Mouse (Mus musculus): ENCODE results near the gene Ndufaf3. TPM values are rescaled to one million over a fixed set of nuclear protein-coding genes. Genes with fewer than 3 reads are reported as not detected.

Ndufaf3 gene
- polyA plus RNA-seq, 1 experiment, result 23.0 TPM

DNA sequence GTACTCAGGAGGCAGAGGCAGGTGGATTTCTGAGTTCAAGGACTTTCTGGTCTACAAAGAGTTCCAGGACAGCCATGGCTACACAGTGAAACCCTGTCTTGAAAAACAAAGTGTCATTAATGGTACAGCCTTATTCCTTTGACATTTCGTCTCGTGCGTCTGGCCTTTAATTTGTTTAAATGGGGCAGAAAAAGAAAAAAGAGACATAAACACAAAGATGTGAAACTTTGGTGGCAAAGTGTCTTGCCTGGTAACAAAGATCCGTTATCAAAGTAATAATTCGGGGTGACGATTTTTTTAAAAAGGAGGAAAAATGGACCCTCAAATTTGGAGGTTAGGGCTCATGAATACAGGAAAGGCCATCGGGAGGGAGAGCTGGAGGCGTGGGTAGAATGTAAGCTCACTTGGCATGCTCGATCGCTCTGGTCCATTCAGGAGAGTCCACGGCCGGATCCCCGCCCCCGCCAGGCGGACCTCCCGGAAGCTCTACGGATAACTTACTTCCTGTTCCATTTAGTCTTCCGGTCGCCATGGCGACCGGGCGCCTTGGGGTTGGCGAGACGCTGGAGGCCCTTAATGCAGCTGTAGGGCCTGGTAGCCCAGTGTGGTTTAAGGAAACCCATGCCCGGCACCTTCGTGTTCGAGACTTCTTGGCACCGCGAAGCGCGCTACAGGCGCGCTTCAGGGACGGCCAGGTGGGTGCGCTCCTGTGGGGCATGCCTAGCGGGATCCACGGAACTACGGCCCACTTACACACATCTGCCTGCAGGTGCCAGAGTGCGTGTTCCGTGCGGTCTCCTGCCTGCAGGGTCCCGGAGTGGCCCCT is 2.4 kb upstream of the Ndufaf3 start, which contains the start of gene Dalrd3:
TSS of gene Dalrd3 (plus strand) at position 506 of the 826 bp plus-strand sequence.
- 3% methylated on average over 42 of the region's 42 CpGs for WGBS
- TF ChIP-seq POLR2A (IDR thresholded peaks at IDR 0.05; ENCODE audit: borderline replicate concordance, control insufficient read depth, low read depth, low read length) (peak; percentile 51; the same call in 1 of the 2 replicates), CTCF (IDR thresholded peaks at IDR 0.05; ENCODE audit: control insufficient read depth, insufficient read depth, low read length) (no peak)
- peaks cover 10% of the 10 kb centered on the region; the same call in 1 of the 2 replicates for H3K4me1 ChIP-seq (ENCODE audit: control insufficient read depth, insufficient read depth, low read length)
- H3K27ac ChIP-seq (ENCODE audit: control insufficient read depth, insufficient read depth, low read depth, low read length, poor library complexity), result peak within 1 kb of the TSS; percentile 65
- peak within 1 kb of the TSS; percentile 86 for H3K4me3 ChIP-seq (replicated peaks; ENCODE audit: control insufficient read depth, low read depth, low read length)

DNA sequence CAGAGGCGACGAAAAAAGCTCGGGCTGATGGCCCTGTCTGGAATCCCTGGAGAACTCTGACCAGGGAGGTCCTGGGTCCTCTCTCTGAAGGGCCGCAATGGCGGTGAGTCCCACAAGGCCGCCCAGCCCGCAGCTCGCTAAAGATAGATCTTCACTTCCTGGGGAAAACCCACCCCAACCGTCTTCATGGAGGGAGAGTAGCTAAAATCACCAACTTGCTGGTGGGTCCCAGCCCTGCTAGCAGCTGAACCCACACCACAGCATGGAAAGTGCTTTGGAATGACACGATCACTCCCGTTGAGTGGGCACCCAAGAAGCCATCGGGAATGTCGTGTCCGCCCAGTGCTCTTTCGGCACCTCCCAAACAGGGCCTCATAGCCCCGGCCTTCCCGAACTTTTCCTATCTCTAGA is 1.3 kb upstream of the Ndufaf3 start:
- no peak for TF ChIP-seq POLR2A (IDR thresholded peaks at IDR 0.05; ENCODE audit: borderline replicate concordance, control insufficient read depth, low read depth, low read length)
- no peak for TF ChIP-seq CTCF (IDR thresholded peaks at IDR 0.05; ENCODE audit: control insufficient read depth, insufficient read depth, low read length)
- Histone ChIP-seq H3K27ac (ENCODE audit: control insufficient read depth, insufficient read depth, low read depth, low read length, poor library complexity) (peak overlapping the region; percentile 94), H3K4me1 (ENCODE audit: control insufficient read depth, insufficient read depth, low read length) (peaks cover 10% of the 10 kb centered on the region; the same call in 1 of the 2 replicates), H3K4me3 (replicated peaks; ENCODE audit: control insufficient read depth, low read depth, low read length) (peak overlapping the region; percentile 98)
- WGBS, result 39% methylated on average over 17 of the region's 17 CpGs

DNA sequence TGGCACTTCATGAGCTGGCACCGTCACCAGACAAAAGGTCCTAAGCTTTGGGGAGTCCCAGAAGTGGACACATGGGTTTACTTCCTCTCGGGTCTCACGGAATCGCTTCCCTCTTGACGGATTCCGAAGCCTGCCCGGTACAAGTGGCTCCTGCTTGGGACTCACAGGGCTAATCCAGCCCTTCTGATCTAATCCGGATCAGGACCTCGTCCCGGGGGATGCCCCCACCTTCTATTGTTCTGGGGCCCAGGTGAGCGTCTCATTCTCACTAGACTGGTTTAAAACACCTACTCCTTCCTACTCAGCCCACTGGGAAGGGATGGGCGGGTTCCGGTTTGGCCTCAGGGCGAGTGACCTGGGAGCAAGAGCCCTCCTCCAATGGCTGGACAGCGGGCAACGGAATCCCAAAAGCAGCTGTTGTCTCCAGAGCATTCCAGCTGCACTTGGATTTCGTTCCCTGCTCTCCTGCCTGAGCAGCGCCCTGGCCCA is 741 bp upstream of the Ndufaf3 start:
- TF ChIP-seq POLR2A (IDR thresholded peaks at IDR 0.05; ENCODE audit: borderline replicate concordance, control insufficient read depth, low read depth, low read length), result no peak
- no peak for TF ChIP-seq CTCF (IDR thresholded peaks at IDR 0.05; ENCODE audit: control insufficient read depth, insufficient read depth, low read length)
- Histone ChIP-seq H3K27ac (ENCODE audit: control insufficient read depth, insufficient read depth, low read depth, low read length, poor library complexity) (peak overlapping the region; percentile 94), H3K4me1 (ENCODE audit: control insufficient read depth, insufficient read depth, low read length) (peaks cover 10% of the 10 kb centered on the region; the same call in 1 of the 2 replicates), H3K4me3 (replicated peaks; ENCODE audit: control insufficient read depth, low read depth, low read length) (peak overlapping the region; percentile 98)
- WGBS, result 4% methylated on average over 18 of the region's 18 CpGs

DNA sequence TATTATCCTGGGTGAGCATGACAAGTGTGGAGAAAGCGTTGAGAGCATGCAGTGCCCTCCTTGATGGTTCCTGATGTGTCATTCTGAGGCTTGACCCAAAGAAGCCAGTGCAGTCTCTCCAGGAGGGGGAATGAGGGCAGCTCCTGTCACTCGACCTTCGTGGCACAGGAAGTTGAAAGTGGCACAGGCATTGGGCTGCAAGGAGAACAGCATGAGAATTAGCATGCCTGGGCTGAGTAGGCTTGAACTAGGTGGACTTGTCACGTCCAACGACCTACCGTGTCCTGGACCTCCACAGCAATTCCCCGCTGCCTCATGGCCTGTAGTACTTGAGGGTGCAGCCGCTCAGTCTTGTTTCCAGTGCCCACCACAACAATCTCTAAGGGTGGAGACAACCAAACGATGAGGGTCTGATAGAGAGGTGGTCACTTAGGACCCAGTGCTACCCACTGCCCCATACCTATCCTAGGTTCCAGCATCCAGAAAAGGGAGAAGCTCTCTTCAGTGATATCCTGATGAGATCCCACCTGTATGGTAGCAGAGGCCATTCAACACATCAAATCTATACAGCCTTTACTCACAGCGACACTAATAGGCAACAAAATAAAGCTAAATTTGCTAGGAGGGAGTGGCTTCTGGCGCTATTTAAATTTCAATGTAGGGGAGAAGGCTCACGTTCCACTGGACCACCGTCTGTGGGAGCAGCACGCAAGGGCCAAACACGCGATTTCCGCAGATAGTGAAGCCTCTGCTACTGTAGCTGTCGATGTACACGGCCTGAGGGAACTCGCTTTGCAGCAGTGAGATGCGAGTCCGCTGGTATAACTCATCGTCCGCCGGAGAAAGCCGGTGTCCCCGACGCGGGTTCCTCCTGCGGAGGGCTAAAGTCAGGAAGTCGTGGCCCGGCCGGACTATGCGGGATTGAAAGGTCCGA is 1.1 kb downstream of the Ndufaf3 start:
- TF ChIP-seq POLR2A (IDR thresholded peaks at IDR 0.05; ENCODE audit: borderline replicate concordance, control insufficient read depth, low read depth, low read length) (no peak), CTCF (IDR thresholded peaks at IDR 0.05; ENCODE audit: control insufficient read depth, insufficient read depth, low read length) (no peak)
- peak overlapping the region; percentile 98 for H3K4me3 ChIP-seq (replicated peaks; ENCODE audit: control insufficient read depth, low read depth, low read length)
- 10% methylated on average over 35 of the region's 35 CpGs for WGBS
- peak overlapping the region; percentile 94 for H3K27ac ChIP-seq (ENCODE audit: control insufficient read depth, insufficient read depth, low read depth, low read length, poor library complexity)
- H3K4me1 ChIP-seq (ENCODE audit: control insufficient read depth, insufficient read depth, low read length), result peaks cover 10% of the 10 kb centered on the region; the same call in 1 of the 2 replicates

DNA sequence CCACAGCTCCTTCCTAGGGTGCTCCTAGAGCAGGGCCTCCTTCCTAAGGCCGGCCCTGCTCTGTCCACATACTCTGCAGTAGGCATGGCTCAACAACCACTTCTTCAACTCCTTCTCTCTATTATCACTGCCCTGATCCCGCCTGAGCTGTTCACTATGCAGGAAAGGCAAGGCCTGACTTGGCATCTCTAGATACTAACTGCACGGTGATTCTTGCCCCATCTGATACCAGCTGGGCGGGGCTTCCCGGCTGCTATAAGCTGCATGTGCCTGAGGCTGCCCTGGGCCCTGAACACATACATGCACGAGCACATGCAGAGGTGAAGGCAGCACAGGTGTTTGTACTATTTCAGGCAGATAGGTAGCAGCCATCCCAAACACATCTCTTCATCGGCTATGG is 3.1 kb downstream of the Ndufaf3 start:
- no peak overlapping the region for H3K4me3 ChIP-seq (replicated peaks; ENCODE audit: control insufficient read depth, low read depth, low read length)
- no peak overlapping the region for H3K27ac ChIP-seq (ENCODE audit: control insufficient read depth, insufficient read depth, low read depth, low read length, poor library complexity)
- peaks cover 8% of the 10 kb centered on the region; the same call in 1 of the 2 replicates for H3K4me1 ChIP-seq (ENCODE audit: control insufficient read depth, insufficient read depth, low read length)
- 56% methylated on average over 7 of the region's 7 CpGs for WGBS
- no peak for TF ChIP-seq CTCF (IDR thresholded peaks at IDR 0.05; ENCODE audit: control insufficient read depth, insufficient read depth, low read length)
- no peak for TF ChIP-seq POLR2A (IDR thresholded peaks at IDR 0.05; ENCODE audit: borderline replicate concordance, control insufficient read depth, low read depth, low read length)

DNA sequence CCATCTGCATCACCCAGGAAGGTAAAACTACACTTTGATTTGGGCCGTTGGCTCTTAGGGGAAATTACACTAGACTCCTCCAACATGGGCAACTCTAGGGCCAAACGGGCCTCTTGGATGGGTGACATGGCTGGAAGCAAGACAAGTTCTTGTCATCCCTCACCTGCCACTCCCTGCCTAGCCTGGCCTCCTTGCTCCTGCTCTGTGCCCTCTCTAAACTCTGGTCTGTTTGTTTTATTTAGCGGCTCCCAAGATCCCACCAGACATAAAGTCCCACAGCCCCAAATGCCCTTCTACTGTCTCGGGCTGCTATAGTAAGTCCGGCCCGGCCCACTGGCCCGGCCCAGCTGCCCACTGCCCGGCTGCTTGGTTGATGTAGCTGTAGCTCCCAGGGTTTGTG is 3.6 kb downstream of the Ndufaf3 start:
- no peak overlapping the region for H3K4me3 ChIP-seq (replicated peaks; ENCODE audit: control insufficient read depth, low read depth, low read length)
- WGBS, result 94% methylated on average over 8 of the region's 8 CpGs
- peaks cover 8% of the 10 kb centered on the region; the same call in 1 of the 2 replicates for H3K4me1 ChIP-seq (ENCODE audit: control insufficient read depth, insufficient read depth, low read length)
- H3K27ac ChIP-seq (ENCODE audit: control insufficient read depth, insufficient read depth, low read depth, low read length, poor library complexity), result no peak overlapping the region
- no peak for TF ChIP-seq POLR2A (IDR thresholded peaks at IDR 0.05; ENCODE audit: borderline replicate concordance, control insufficient read depth, low read depth, low read length)
- no peak for TF ChIP-seq CTCF (IDR thresholded peaks at IDR 0.05; ENCODE audit: control insufficient read depth, insufficient read depth, low read length)

DNA sequence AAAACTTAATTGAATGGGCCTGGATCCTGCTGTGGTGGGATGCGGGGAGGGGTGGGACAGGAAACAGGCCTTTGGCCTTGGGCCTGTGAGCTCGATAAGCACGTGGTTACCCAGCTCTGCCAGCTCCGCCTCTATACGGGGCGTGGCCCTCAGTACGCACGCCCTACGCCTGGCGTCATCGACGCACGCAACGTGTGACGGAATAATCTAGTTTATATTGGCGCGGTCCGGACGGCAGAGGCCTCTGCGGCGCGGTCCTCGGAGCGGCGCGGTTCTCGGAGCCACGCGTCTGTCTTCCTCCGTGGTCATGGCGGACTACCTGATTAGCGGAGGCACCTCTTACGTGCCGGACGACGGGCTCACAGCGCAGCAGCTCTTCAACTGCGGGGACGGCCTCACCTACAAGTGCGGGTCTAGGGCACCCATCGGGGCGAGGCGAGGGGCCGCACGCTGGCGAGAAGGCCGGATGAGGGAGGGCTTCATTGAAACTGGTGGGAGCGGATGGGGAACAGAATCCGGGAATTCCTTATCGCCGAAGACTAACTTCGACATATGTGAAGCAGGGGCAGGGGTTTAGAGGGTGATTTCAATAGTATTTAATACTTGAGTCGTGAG is 6.9 kb downstream of the Ndufaf3 start, which contains the start of gene Impdh2:
TSS of gene Impdh2 (plus strand) at position 60 of the 615 bp plus-strand sequence.
- TF ChIP-seq CTCF (IDR thresholded peaks at IDR 0.05; ENCODE audit: control insufficient read depth, insufficient read depth, low read length) (no peak), POLR2A (IDR thresholded peaks at IDR 0.05; ENCODE audit: borderline replicate concordance, control insufficient read depth, low read depth, low read length) (peak; percentile 85; the same call in 1 of the 2 replicates)
- H3K4me3 ChIP-seq (replicated peaks; ENCODE audit: control insufficient read depth, low read depth, low read length), result peak within 1 kb of the TSS; percentile 79
- H3K27ac ChIP-seq (ENCODE audit: control insufficient read depth, insufficient read depth, low read depth, low read length, poor library complexity), result peak within 1 kb of the TSS; percentile 31
- no peaks in the 10 kb centered on the region; the same call in 1 of the 2 replicates for H3K4me1 ChIP-seq (ENCODE audit: control insufficient read depth, insufficient read depth, low read length)
- under 1% methylated on average over 53 of the region's 53 CpGs for WGBS
